Mouse (Mus musculus): Measurements from ENCODE around the gene Hdac7. TPM values are rescaled to one million over a fixed set of nuclear protein-coding genes. Genes with fewer than 3 reads are reported as not detected.
A peak's percentile ranks its signal among the peaks of the same experiment; 100 is the strongest.

The Hdac7 gene
- polyA plus RNA-seq, 2 experiments = 36.5 to 79.3 TPM

DNA sequence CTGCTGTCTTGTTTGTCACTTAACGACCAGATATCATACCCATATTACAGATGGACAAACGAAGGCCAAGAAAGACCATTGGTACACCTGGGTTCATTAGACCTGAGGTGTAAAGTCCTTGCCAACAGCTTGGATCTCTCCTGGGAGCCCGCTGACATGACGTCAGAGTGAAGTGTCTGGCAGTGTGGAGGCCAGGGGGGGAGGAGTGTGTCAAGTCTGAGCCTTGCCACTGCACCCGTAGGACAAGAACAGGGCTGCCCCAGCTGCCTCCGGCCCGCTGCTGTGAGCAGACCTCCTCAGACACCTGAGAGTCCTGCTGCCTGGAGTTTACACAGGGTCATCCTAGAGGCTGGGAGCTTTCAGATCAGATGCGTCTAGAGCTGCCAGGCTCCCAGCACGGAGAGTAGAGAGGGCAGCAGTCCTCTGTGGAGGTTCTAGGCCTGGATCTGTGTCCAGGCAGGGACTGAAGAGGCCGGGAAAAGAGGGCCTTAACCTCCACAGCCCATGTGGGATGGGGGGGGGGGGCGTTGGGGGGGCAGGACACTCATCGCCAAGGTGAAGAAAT, 100.3 kb downstream of the Hdac7 start:
- H3K4me3 ChIP-seq (replicated peaks; ENCODE audit: low read length) = no peak overlapping the region
- H3K9ac ChIP-seq (ENCODE audit: low read depth, low read length, severe bottlenecking) = no peak overlapping the region
- H3K4me1 ChIP-seq (ENCODE audit: control insufficient read depth, insufficient read depth, low read length) = peaks cover 8% of the 10 kb centered on the region; the same call in 1 of the 2 replicates
- DNase-seq (ENCODE audit: low spot score) = no peak
- H3K27me3 ChIP-seq (ENCODE audit: control insufficient read depth, insufficient read depth, low read length) = no peaks in the 10 kb centered on the region
- WGBS = 62% methylated on average over 12 of the region's 12 CpGs
- no peaks in the 10 kb centered on the region for H3K9me3 ChIP-seq (ENCODE audit: control insufficient read depth, low read length)
- peaks cover 10% of the 10 kb centered on the region; the same call in 1 of the 2 replicates for H3K36me3 ChIP-seq (ENCODE audit: control insufficient read depth, insufficient read depth, low read length)
- TF ChIP-seq POLR2A (IDR thresholded peaks at IDR 0.05; ENCODE audit: borderline replicate concordance, extremely low read depth, insufficient read depth, insufficient read length) = no peak
- 0 out of 2 replicates have a peak, but pooled peaks have one; percentile 17 for ATAC-seq (ENCODE audit: low FRiP score, low read depth)
- H3K4me2 ChIP-seq (replicated peaks; ENCODE audit: low read depth, low read length, severe bottlenecking) = no peak overlapping the region
- no peak overlapping the region for H3K27ac ChIP-seq (replicated peaks; ENCODE audit: low read depth, low read length)

DNA sequence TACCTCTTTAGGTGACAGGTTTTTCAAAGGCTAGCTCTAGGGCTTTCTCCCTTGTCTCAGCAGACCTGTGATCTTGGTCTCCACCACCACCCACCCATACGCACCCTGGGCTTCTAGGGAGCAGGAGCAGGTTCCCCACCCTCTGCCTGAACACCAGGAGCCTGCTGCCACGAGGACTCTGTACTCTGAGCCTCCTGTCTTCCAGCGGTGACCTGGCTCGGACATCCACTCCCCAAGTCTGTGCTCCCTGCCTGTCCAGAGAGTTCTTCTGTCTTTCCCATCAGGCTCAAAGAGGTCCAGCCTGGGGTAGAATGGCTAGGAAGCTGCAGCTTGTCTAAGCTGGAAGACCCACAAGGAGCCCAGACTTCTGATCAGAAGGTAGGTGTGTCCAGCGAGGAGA, 101.1 kb downstream of the Hdac7 start:
- no peak for TF ChIP-seq POLR2A (IDR thresholded peaks at IDR 0.05; ENCODE audit: borderline replicate concordance, extremely low read depth, insufficient read depth, insufficient read length)
- ATAC-seq (ENCODE audit: low FRiP score, low read depth) = no peak
- H3K4me2 ChIP-seq (replicated peaks; ENCODE audit: low read depth, low read length, severe bottlenecking) = no peak overlapping the region
- no peak overlapping the region for H3K9ac ChIP-seq (ENCODE audit: low read depth, low read length, severe bottlenecking)
- H3K27ac ChIP-seq (replicated peaks; ENCODE audit: low read depth, low read length) = no peak overlapping the region
- WGBS = 79% methylated on average over 5 of the region's 5 CpGs
- DNase-seq (ENCODE audit: low spot score) = no peak
- no peaks in the 10 kb centered on the region for H3K27me3 ChIP-seq (ENCODE audit: control insufficient read depth, insufficient read depth, low read length)
- peaks cover 10% of the 10 kb centered on the region; the same call in 1 of the 2 replicates for H3K36me3 ChIP-seq (ENCODE audit: control insufficient read depth, insufficient read depth, low read length)
- H3K4me3 ChIP-seq (replicated peaks; ENCODE audit: low read length) = no peak overlapping the region
- H3K9me3 ChIP-seq (ENCODE audit: control insufficient read depth, low read length) = no peaks in the 10 kb centered on the region
- H3K4me1 ChIP-seq (ENCODE audit: control insufficient read depth, insufficient read depth, low read length) = peaks cover 8% of the 10 kb centered on the region; the same call in 1 of the 2 replicates

Other genes starting within 250 kb of the Hdac7 start
- gene Rpap3, start 138.7 kb downstream of the Hdac7 start, polyA plus RNA-seq (2012; rRNA removed) = 15.2 and 22.7 TPM in 2 replicates
- 31.1 and 31.4 TPM in 2 replicates for gene Rpap3, start 138.7 kb downstream of the Hdac7 start, polyA plus RNA-seq (2014; fragmentation: Nextera tagmentation; extraction: Ambion mirVana)
- gene Endou, start 113.2 kb downstream of the Hdac7 start, polyA plus RNA-seq (2012; rRNA removed) = 7.1 and 9.4 TPM in 2 replicates
- 8.7 and 11.6 TPM in 2 replicates for gene Endou, start 113.2 kb downstream of the Hdac7 start, polyA plus RNA-seq (2014; fragmentation: Nextera tagmentation; extraction: Ambion mirVana)
- gene Rapgef3, start 76.5 kb downstream of the Hdac7 start, polyA plus RNA-seq (2012; rRNA removed) = 21.7 and 30.9 TPM in 2 replicates
- 8.0 and 8.4 TPM in 2 replicates for gene Rapgef3, start 76.5 kb downstream of the Hdac7 start, polyA plus RNA-seq (2014; fragmentation: Nextera tagmentation; extraction: Ambion mirVana)
- 23.4 and 29.1 TPM in 2 replicates for gene Slc48a1, start 66.0 kb downstream of the Hdac7 start, polyA plus RNA-seq (2012; rRNA removed)
- 46.2 and 47.3 TPM in 2 replicates for gene Slc48a1, start 66.0 kb downstream of the Hdac7 start, polyA plus RNA-seq (2014; fragmentation: Nextera tagmentation; extraction: Ambion mirVana)
- gene Vdr, start 66.1 kb upstream of the Hdac7 start, polyA plus RNA-seq (2012; rRNA removed) = 3.4 and 4.0 TPM in 2 replicates
- 1.9 and 2.0 TPM in 2 replicates for gene Vdr, start 66.1 kb upstream of the Hdac7 start, polyA plus RNA-seq (2014; fragmentation: Nextera tagmentation; extraction: Ambion mirVana)
- 49.9 and 59.1 TPM in 2 replicates for gene Tmem106c, start 119.7 kb upstream of the Hdac7 start, polyA plus RNA-seq (2012; rRNA removed)
- gene Tmem106c, start 119.7 kb upstream of the Hdac7 start, polyA plus RNA-seq (2014; fragmentation: Nextera tagmentation; extraction: Ambion mirVana) = 49.8 and 51.5 TPM in 2 replicates
- 1,642 and 1,975 TPM in 2 replicates for gene Col2a1, start 160.2 kb upstream of the Hdac7 start, polyA plus RNA-seq (2012; rRNA removed)
- 754 and 761 TPM in 2 replicates for gene Col2a1, start 160.2 kb upstream of the Hdac7 start, polyA plus RNA-seq (2014; fragmentation: Nextera tagmentation; extraction: Ambion mirVana)
- gene Pfkm, start 248.1 kb upstream of the Hdac7 start, polyA plus RNA-seq (2012; rRNA removed) = 75.8 and 78.9 TPM in 2 replicates
- gene Pfkm, start 248.1 kb upstream of the Hdac7 start, polyA plus RNA-seq (2014; fragmentation: Nextera tagmentation; extraction: Ambion mirVana) = 49.8 and 50.0 TPM in 2 replicates
- gene Senp1, start 249.2 kb upstream of the Hdac7 start, polyA plus RNA-seq (2012; rRNA removed) = 30.5 and 33.5 TPM in 2 replicates
- 32.5 and 34.4 TPM in 2 replicates for gene Senp1, start 249.2 kb upstream of the Hdac7 start, polyA plus RNA-seq (2014; fragmentation: Nextera tagmentation; extraction: Ambion mirVana)